Mouse (Mus musculus) fibroblast of lung, adult 2 months (primary cell): ENCODE data around the gene Gpam.
A peak's percentile ranks its signal among the peaks of the same experiment; 100 is the strongest.
"Not testable (repeated sequence)": the region's sequence is repeated elsewhere in the genome, so short reads cannot be mapped to it uniquely, and the experiment has no call there.

Experiments
- DNase-seq: peaks from one replicate; pipeline ENCODE4 v3.0.0-alpha.2; 2011; ENCODE audit warnings: low read depth

Gene Gpam

DNA sequence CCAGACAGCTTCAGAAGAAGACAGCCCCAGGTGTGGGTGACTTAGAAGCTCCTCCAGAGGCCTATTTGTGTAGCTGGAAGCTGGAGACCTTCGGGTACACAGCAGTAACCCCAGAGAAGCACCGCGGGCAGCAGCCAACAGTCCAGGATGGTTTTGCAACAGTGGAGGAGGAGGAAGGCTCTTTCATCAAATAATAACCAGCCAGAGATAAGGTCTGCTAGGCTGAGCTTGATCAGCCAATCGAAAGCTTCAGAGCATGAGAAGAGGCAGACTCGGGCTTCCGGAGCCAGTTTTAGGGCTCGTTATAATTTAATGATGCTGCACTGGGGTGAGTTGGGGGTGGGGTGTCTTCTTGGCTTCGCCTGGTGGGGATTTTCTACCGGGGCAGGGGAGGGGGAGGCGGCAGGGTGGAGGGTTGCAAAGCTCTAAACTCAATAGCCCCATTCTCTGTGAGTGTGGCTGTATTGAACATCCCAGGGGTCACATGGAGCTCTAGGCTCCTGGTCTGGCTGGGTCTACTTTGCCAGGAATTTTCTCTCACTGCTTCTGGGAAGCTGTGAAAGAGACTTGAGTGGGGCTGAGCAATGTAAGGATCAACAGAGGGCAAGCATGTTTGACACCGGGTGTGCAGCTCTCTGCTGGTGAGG, at the start of gene Gpam:
Gpam (minus strand) TSS at position 167 of the 647 bp plus-strand sequence.
- DNase-seq: no peak

DNA sequence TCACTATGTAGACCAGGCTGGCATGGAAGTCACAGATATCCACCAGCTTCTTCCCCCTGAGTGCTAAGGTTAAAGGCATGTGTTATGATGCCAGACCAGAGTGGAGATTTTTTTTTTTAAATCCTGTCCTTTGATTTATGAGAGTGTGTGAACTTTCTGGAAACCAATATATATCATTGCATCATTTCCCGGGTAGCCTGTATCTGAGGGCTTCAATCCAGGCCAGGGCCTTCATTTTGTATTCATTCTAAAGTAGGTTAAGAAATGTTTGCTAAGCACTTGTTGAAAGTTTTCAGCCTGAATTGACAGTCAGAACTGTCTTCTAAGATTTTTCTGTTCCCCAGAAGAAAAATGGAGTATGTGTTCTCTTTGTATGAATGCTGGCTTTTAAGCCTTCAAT, 44.5 kb upstream of the Gpam start:
- DNase-seq: no peak

DNA sequence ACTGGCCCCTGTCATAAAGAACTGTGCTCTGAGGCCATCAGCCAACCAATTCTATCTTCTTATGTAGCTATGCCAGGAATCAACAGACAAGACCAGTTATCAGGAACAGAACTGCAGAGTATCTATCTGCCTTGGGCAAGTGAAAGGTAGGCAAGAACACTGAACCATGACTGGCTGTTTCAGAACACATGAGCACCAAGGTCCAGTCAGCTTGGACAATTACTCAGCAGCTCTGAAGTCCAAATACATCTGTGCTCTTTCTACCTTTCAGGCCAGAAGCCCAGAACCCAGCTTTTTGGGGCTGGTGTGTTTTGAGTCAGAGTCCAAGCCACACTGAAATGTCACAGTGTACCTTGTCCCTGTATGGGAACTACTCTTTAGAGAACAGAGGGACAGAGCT, 43.4 kb upstream of the Gpam start:
- DNase-seq: no peak

DNA sequence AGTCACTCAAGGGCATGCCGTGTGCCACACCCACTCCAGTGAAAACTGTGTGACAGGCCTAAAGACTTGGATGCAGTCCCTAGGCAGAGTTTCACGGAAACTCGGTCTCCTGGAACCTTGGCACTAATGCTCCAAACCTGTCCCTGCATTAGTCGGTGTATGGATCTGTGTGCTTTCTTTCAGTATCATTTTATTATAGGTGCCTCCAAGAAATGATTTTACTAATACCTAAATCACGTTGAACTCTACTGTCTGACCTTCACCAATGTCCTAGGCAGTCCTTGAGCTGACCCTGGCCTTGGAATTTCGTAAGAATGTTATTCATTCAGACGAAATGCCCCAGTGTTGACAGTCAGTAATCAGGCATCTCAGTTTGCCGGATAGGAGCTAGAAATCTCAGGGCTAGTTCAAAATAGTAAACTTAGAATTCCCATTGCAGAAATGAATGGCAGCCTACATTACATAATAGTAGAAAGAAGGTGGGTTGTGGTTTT, 42.2 kb upstream of the Gpam start:
- not testable (repeated sequence) for DNase-seq

DNA sequence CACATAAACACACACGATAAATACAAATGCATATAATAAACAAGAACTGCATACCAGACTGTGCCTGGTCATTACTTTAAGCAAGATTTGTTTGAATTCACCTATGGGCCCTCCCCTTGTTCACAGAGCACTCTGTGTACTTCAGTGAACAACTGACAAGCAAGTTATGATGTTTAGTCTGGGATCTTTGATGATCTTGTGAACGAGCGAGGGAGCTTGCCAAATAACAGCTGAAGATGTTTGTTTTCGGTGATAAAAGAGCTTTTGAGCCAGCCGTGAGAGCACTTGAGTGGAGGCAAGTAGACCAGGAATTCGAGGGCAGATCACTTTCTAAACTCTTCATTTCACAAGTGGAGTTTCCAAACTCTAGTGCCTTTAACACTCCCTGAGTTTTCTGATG, 41.3 kb upstream of the Gpam start:
- no peak for DNase-seq

DNA sequence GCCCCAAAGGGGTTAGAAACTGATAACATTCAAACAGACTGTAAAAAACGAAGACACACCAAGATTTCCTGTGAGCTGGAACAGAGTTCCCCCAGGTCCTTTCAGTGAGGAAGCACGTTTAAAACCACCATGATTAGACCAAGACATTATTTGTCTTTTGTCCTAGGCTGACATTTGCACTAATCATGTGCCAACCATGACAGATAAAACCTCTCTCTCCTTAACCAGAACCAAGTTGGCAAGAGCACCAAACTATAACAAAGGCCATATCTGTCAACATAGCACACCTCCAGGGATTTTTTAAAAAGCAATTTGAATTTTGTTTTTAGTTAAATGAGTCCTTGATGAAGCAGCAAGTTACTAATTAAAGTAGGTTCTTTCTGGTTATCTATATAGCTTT, 40.7 kb upstream of the Gpam start:
- DNase-seq: no peak

DNA sequence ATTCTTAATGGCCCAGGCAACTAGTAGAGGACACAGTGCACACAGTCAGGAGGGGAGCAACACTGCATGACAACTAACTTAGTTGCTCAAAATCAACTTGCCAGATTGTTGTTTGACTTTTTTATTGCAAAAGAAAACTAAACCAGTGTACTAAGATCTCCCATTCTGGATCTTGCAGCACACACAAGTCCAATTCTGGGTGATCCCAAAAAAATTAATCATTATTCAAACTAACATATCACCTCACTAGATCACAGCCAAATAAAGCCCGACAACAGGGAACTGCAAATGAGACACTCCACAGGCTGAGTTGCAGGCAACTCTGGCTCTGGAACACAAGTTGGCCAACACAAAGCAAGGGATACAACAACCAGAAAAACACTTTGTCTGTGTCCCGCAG, 39.7 kb upstream of the Gpam start:
- no peak for DNase-seq

DNA sequence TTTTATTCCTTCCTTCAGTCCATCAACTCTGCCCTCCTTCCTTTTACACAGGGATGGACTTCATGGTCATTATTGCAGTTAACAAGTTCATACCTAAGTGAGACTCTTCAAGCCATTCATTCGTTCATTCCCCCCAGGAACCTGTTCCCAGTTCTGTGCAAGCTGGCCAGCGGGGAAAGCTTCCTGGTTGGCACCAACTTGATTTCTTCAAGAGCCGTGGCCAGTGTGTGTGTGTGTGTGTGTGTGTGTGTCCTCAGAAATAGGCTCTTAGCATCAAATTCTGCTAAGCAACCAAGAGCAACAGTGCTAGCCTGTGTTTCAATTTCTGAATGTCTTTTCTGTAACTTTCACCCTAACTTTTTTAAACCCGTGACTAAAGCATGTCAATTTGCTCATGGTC, 38.9 kb upstream of the Gpam start:
- no peak for DNase-seq

DNA sequence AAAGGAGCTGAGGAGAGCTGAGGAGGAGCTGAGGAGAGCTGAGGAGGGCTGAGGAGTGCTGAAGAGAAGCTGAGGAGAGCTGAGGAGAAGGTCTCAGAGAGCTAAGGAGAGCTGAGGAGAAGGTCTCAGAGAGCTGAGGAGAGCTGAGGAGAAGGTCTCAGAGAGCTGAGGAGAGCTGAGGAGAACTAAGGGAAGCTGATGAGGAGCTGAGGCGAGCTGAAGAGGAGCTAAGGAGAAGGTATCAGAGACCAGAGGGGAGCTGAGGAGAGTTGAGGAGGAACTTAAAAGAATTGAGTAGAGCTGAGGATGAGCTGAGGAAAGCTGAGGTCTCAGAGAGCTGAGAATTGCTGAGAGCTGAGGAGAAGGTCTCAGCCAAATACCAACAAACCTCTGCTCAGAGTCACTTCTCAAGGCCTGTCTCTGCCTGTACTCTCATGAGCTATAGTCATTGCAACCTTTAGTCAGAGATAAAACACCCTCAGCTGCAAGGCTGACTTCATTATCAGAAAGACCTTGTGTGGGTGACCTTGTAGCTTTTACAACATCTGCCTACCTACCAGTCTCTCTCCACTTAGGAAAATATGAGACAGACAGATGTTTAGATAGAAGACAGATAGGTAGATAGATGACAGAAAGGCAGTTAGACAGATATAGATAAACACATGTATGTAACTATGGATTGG, 38.3 kb upstream of the Gpam start:
- no peak for DNase-seq

DNA sequence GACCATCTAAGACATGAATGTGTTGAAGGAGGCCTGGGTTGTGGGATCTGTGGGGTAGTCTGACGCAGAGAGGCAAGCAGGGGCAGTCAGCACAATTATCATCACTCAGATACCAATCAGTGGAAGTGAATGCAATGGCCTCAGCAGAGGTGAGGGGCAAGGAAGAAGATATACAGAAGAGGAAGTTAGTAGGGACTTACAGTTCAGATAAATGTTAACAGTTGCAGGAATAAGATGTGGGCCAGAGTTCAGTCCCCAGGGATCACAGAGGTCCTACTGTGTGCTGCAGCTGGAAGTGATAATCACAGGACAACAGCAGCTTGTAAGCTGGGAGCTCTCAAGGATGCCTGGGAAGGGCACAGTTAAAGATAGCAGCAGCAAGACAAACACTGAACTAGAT, 37.1 kb upstream of the Gpam start:
- no peak for DNase-seq

DNA sequence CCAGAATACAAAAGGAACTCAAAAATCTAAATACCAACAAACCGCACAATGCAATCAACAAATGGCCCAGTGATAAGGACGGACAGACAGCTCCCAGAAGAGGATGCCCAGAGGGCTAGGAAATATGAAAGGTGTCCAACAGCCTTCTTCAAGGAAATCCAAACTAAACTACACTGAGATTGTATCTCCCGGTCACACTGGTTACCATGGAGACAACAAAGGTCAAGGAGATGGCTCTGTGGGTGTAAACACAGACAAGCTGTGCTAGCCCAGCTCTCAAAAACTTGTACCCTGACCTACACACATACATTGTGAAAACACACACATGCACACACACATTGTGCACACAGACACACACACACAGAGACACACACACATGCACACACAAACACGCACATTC, 35.2 kb upstream of the Gpam start:
- no peak for DNase-seq

DNA sequence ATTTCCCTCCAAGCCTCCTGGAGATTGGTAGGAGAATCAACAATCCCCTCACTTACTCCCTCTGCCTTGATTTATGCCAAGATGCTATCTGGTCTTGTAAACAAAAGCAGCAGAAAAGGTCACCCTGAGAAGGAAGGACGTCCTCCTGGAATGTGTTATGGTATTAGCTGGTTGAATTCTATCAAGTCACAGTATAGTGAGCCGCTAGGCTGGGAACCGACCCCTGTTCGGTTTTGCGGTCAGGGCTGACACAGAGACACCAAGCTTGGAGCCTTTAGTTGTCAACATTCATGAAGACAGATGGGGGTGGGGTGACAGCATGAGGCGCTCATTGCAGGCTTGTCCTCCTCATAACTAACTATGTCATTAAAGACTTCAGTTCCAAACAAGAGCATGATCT, 32.8 kb upstream of the Gpam start:
- DNase-seq: no peak

DNA sequence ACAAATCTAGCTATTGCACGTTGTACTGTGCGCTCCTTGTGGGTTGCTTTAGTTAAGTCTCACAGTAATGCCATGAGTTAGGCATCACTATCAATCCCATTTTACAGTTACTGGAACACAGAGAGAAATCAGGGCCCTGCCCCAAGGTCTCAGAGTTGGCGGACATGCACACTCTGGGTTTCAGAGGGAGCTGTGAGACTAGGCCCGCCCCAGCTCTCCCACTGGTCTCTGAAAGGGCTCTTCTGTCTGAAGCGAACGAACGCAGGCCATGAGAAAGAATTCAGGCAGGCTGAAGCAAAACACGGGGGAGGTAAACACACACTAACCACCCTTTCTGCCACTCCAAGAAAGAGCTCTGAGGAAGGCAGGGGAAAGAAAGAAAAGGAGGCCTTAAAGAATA, 31.6 kb upstream of the Gpam start:
- peak; percentile 2 for DNase-seq

DNA sequence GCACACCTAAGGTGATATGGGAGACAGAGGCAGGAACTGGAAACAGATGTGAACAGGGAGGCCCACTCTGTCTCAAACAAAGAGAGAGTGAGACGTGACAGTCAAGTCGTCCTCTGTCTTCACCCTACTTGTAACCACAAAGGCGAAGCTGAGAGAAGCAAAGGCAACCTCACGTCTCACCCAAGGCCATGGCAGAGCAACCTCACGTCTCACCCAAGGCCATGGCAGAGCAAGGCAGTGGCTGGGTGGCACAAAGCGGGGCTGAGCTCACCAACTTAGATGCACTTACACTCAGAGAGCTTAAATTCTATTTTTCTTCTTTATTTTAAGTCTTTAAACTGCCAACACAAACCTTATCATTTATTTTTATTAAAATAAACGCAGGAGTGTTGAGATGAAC, 30.0 kb upstream of the Gpam start:
- DNase-seq: no peak

DNA sequence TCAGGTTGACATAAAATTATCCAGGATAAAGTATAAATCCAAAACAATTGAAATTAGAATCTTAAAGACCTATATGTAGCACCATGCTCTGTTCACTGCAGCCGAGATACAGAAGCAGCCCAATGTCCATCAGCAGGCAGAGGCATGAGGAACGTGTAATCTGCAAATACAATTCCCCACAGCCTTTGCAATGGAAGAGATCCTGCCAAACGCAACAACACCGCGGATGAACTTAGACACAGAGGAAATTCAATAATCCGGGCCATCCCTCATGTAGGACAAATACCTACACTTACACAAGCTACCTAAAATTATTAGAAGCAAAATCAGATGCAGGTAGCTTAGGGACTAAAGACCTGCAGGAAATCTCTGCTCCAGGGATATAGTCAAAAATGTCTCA, 25.9 kb upstream of the Gpam start:
- DNase-seq: no peak

DNA sequence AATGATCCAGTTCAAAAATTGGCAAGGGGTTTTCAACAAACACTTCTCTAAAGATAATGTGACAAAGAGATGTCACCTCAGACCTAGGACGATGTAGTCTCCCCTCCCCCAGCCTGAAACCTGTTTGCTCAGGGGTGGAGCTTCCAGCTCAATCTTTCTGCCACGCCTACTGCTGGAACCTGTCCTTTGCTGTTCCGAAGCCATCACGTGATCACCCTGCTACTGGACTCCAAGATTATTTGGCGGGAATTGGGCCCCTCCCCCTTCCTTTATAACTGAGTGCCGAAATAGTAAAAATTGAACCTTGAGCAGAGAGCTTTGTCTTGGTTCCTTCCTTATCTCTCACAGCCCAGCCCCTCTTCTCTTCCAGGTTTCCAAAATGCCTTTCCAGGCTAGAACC, 25.2 kb upstream of the Gpam start:
- DNase-seq: not testable (repeated sequence)

DNA sequence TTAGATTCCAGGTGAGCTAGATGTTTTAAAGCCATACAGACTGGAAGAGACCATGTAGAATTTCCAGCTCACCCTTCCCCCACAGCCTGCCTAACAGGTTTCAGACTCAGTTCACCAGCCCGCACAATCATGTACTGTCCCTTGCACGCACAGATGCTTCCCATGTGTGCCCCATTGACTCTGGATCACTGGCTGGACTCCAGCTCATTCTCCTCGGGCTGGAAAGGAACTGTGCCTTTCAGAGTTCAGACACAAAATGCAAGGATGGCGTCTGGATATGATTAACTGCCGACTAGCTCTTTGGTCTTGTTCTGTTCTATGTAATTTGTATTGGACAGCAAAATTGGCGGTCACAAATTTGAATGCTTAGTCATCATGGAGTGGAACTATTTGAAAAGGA, 22.6 kb upstream of the Gpam start:
- no peak for DNase-seq

DNA sequence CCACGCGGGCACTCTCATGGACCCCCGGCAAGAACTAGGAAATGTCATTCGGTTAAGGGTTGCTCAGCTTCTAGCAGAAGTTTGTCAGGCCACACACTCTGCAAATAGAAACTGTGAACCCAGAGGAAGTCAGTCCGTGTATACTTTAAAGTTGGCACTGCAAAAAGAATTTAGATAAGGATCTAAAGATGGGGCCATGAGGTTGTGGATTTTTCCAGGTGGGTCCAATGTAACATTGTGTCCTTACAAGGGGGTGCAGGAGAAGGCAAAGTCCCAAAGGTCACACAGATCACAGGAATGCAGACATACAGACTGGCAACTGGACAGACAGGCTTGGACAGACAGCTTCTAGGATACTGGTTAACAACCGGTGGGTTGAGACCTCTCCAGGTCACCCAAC, 21.1 kb upstream of the Gpam start:
- no peak for DNase-seq

DNA sequence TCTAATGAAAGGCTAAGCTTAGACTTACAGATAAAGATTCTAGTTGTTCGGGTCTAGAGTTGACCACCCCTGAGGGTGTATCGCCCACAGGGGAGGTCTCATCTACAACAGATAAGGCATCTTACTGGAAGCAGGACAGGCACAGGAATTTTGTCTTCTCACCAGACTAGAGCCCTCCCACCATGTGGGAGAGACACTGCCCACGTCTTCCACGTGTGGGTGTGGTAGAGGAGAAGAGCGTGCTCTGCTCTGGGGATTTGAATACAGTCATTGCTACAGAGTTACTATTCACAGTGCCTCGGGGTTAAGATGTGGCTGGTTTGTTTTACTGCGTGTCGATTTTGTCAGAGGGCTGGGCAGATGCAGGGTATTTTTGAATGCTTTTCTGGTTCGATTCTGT, 20.5 kb upstream of the Gpam start:
- DNase-seq: no peak

DNA sequence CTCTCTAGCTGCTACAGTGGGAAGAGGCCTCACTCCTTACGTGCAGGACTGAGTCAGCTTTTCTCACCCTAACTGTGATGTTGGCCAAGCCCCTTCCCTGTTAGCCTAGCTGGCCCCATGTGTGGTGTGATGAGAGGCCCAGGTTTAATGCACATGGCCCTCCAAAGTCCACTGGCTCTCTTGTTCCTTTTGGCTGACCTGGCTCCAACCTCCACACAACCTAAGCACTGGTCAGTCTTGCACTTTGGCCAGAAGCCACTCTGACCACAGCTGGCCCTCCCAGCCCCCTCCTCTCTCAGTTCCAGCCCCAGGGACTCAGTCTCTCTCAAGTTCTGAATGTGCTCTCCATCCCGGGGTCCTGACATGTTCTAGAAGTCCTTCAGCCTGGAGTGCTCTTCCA, 18.1 kb upstream of the Gpam start:
- DNase-seq: no peak

DNA sequence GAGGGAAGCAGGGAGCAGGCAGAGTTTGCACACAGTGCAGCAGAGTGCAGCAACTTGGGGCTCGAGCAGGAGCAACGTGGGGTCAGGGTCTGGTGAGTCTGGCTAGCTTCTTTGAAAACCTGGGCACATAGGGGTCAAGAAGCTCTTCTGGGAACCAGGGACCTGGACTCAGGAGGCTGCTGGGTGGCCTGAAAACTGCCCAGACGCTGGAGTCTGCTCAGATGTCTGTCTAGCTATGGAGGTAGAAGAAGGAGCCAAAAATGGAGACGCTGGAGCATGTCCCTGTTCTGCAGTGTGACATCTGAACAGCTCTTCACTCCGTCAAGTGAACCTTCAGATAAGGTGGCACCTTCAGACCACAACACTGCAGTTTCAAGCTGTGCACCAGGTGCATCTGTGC, 17.7 kb upstream of the Gpam start:
- no peak for DNase-seq

DNA sequence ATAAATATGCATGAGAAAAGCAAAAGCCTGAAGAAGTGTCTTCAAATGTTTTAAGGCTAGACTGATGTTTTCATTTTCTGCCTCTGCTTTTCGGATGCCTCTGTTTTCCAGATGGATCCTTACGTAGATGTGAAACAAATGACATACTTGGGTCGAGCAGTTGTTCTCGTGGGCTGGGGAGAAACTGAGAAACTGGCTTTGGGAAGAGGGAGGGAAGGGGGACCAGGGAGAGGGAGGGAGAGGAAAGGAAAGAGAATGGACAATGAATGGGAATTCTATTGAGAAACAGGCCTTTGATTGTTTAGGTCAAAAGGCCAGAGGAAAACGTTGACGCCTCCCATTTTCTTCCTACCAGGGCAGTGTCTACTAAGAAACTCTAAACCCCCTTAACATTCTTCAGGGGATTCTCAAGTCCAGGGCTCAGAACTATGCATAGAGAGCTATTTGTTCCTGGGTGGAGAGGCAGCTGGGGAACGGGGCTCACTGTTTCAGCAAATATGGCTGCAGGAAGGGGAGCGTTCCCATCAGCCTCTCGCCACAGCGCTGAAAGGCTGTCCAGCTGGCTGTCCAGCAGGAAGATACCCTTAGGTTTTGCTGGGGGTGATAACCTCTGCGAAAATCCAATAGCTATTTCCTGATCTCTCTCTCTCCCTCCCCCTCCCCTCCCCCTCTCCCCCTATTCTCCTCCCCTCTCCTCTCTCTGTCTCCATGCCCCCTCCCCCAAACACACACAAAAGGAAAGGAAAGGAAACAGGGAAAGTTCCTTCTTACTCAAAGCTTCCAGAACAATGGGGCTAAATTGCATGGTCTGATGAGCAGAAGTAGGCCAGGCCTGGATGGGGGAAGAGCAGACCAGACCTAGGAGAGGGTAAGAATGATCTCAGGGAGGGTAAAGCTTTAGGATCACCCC, 16.6 kb upstream of the Gpam start:
- no peak for DNase-seq

DNA sequence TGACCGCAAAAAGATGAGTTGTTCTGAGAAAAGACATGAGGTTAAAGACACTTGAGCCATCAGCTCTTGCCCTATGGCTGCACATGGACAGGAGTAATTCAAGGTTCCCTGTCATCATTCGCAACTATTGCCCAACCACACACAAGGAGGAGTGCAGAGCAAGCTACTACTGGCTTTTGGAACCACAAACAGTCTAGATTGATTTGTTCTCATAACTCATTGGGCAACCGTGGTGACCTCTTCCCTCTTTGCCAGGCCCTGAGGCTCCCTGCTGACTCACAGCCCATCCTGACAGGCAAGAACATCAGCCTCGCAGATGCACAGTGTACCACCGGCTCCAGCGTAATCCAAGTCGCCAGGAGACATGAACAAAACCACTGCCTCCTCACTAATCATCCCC, 12.3 kb upstream of the Gpam start:
- DNase-seq: peak; percentile 19
